Mouse (Mus musculus) cortical plate, adult 2 months (tissue): Measurements from ENCODE around the gene Sf1.

Experiments
- CTCF ChIP-seq: fragments of 200-500 bp; IDR thresholded peaks from 2 replicates; pipeline ENCODE4 v1.5.1; 2011; ENCODE audit warnings: mild to moderate bottlenecking, control low read depth, low read length; ENCODE audit not compliant: insufficient read depth; ENCODE audit errors: extremely low read depth
- POLR2A ChIP-seq: fragments of 200-500 bp; IDR thresholded peaks from 2 replicates; pipeline ENCODE4 v1.6.1; 2011; ENCODE audit warnings: mild to moderate bottlenecking, low read length, control low read depth; ENCODE audit not compliant: insufficient read depth; ENCODE audit errors: extremely low read depth

GRCm38 (mm10) chr19:6321786-6322621, 41.5 kb upstream of the Sf1 start:
- TF ChIP-seq POLR2A (no peak), CTCF (no peak)
